Mouse (Mus musculus) hindbrain, embryonic 14.5 days (tissue): Measurements from ENCODE around the gene Cyp4f14. TPM values are rescaled to one million over a fixed set of nuclear protein-coding genes. Genes with fewer than 3 reads are reported as not detected.
A peak's percentile ranks its signal among the peaks of the same experiment; 100 is the strongest.

Source experiments
- ATAC-seq: fragments of 200-750 bp; cut with Nextera tagmentation; 2 replicates; pipeline ENCODE4 v1.8.0; 2017; ENCODE audit warnings: moderate number of reproducible peaks, mild to moderate bottlenecking, moderate TSS enrichment, moderate library complexity; ENCODE audit not compliant: low FRiP score
- DNase-seq: peaks from one replicate; pipeline ENCODE4 v3.0.0-alpha.2; 2015; ENCODE audit warnings: low spot score
- H3K27ac ChIP-seq: fragments of 300-500 bp; sonication (generic); 2 replicates; pipeline ENCODE4 v1.5.1; 2014; ENCODE audit warnings: mild to moderate bottlenecking, moderate library complexity
- H3K27me3 ChIP-seq: fragments of 300-500 bp; sonication (generic); 2 replicates; pipeline ENCODE4 v1.6.1; 2014; ENCODE audit warnings: mild to moderate bottlenecking, low read length, mixed read lengths; ENCODE audit not compliant: control insufficient read depth, insufficient read depth
- H3K36me3 ChIP-seq: fragments of 300-500 bp; sonication (generic); replicated peaks from 2 replicates; pipeline ENCODE4 v1.6.1; 2014; ENCODE audit not compliant: control insufficient read depth, insufficient read depth
- H3K4me1 ChIP-seq: fragments of 300-500 bp; sonication (generic); replicated peaks from 2 replicates; pipeline ENCODE4 v1.6.1; 2014; ENCODE audit warnings: antibody characterized with exemption, low read length, mixed read lengths; ENCODE audit not compliant: control insufficient read depth, insufficient read depth
- H3K4me2 ChIP-seq: fragments of 300-500 bp; sonication (generic); replicated peaks from 2 replicates; pipeline ENCODE4 v1.6.1; 2014; ENCODE audit warnings: mild to moderate bottlenecking, moderate library complexity
- H3K4me3 ChIP-seq: fragments of 300-500 bp; sonication (generic); replicated peaks from 2 replicates; pipeline ENCODE4 v1.5.1; 2014; ENCODE audit warnings: mild to moderate bottlenecking, low read length
- H3K9ac ChIP-seq: fragments of 300-500 bp; sonication (generic); 2 replicates; pipeline ENCODE4 v1.6.1; 2014
- H3K9me3 ChIP-seq: fragments of 300-500 bp; sonication (generic); 2 replicates; pipeline ENCODE4 v1.6.1; 2016; ENCODE audit warnings: low read length; ENCODE audit not compliant: control insufficient read depth
- WGBS: fragments of 180-500 bp; shearing (Covaris S2); extraction: QIAGEN DNeasy Blood & Tissue Kit; methylation state at CpG from one replicate; pipeline ENCODE4 v1.1.7; 2014; 5-methylcytosine and 5-hydroxymethylcytosine counted together
- polyA plus RNA-seq: library from polyadenylated mRNA; unstranded; fragments of >200 nt; fragmentation: Nextera tagmentation; extraction: Ambion mirVana; gene quantifications from 2 replicates; pipeline ENCODE4 v1.2.1, GENCODE M21; 2014

Cyp4f14 gene
- polyA plus RNA-seq, 1 experiment from 2014 or later: not detected

DNA sequence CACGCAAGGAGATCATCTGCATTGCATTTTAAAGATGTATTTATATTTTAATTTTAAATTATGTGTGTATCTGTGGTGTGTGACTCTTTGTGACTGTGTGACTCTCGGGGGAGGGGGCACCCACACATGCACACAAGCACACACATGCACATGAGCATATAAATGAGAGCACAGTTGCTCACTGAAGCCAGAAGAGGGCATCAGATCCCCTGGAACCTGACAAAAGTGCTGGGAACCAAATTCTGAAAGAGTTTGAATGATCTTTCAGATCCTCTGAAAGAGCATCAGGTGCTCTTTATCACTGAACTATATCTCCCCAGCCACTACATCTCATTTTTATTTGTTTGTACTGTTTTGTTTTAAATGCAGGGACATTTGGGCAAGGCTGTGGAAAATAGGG is 12.7 kb downstream of the Cyp4f14 start:
- no peak overlapping the region for H3K9ac ChIP-seq
- H3K9me3 ChIP-seq: no peaks in the 10 kb centered on the region
- WGBS: 75% methylated on average over 2 of the region's 2 CpGs
- H3K4me1 ChIP-seq: no peaks in the 10 kb centered on the region
- H3K4me2 ChIP-seq: no peak overlapping the region
- peaks cover 3% of the 10 kb centered on the region; the same call in 1 of the 2 replicates for H3K27me3 ChIP-seq
- DNase-seq: peak; percentile 29
- no peak overlapping the region for H3K4me3 ChIP-seq
- ATAC-seq: no peak
- no peaks in the 10 kb centered on the region for H3K36me3 ChIP-seq
- no peak overlapping the region for H3K27ac ChIP-seq

- no peak overlapping the region for H3K27ac ChIP-seq
- H3K4me3 ChIP-seq: no peak overlapping the region
- ATAC-seq (no peak), DNase-seq (no peak)
- peaks cover under 1% of the 10 kb centered on the region; the same call in 1 of the 2 replicates for H3K27me3 ChIP-seq
- no peaks in the 10 kb centered on the region for H3K36me3 ChIP-seq
- 73% methylated on average over 1 of the region's 1 CpGs for WGBS
- H3K9me3 ChIP-seq: no peaks in the 10 kb centered on the region
- no peaks in the 10 kb centered on the region for H3K4me1 ChIP-seq
- H3K4me2 ChIP-seq: no peak overlapping the region
- no peak overlapping the region for H3K9ac ChIP-seq
Observed at GRCm38 (mm10) chr17:32901751-32902525, 15.2 kb downstream of the Cyp4f14 start.

- no peaks in the 10 kb centered on the region for H3K9me3 ChIP-seq
- H3K4me1 ChIP-seq: peaks cover 5% of the 10 kb centered on the region; the same call in 1 of the 2 replicates
- 94% methylated on average over 4 of the region's 4 CpGs for WGBS
- H3K4me3 ChIP-seq: no peak overlapping the region
- H3K9ac ChIP-seq: no peak overlapping the region
- H3K36me3 ChIP-seq: no peaks in the 10 kb centered on the region
- H3K27me3 ChIP-seq: no peaks in the 10 kb centered on the region
- no peak for DNase-seq
- H3K27ac ChIP-seq: no peak overlapping the region
- no peak overlapping the region for H3K4me2 ChIP-seq
- ATAC-seq: no peak
Observed at GRCm38 (mm10) chr17:32895421-32895820, 21.7 kb downstream of the Cyp4f14 start.

DNA sequence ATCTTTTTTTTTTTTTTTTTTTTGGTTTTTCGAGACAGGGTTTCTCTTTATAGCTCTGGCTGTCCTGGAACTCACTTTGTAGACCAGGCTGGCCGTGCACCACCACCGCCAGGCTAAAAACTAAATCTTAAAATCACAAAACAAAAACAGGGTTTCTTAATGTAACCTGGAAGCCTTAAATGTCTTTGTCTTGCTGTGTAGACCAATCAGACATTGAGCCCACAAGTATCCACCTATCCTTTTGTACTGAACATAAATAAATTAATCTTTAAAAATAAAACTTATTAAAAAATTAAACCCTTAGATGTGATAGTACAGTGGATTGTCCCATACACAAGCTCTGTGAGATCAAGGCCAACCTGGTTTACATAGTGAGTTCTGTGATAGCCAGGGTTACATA is 23.2 kb downstream of the Cyp4f14 start:
- no peaks in the 10 kb centered on the region for H3K9me3 ChIP-seq
- H3K36me3 ChIP-seq: no peaks in the 10 kb centered on the region
- no peaks in the 10 kb centered on the region for H3K27me3 ChIP-seq
- 85% methylated on average over 3 of the region's 3 CpGs for WGBS
- no peak for ATAC-seq
- H3K4me1 ChIP-seq: peaks cover 11% of the 10 kb centered on the region; the same call in 1 of the 2 replicates
- no peak for DNase-seq
- no peak overlapping the region for H3K27ac ChIP-seq
- H3K4me3 ChIP-seq: no peak overlapping the region
- H3K9ac ChIP-seq: no peak overlapping the region
- H3K4me2 ChIP-seq: no peak overlapping the region

- Histone ChIP-seq H3K4me2 (peak within 1 kb of the TSS; percentile 73), H3K4me3 (peak within 1 kb of the TSS; percentile 66), H3K4me1 (peaks cover 11% of the 10 kb centered on the region; the same call in 1 of the 2 replicates), H3K9ac (peak within 1 kb of the TSS; percentile 72), H3K36me3 (no peaks in the 10 kb centered on the region), H3K27ac (peak within 1 kb of the TSS; percentile 83), H3K27me3 (no peaks in the 10 kb centered on the region), H3K9me3 (no peaks in the 10 kb centered on the region)
- peak; percentile 96 for DNase-seq
- WGBS: 12% methylated on average over 33 of the region's 33 CpGs
- ATAC-seq: peak; percentile 99
Observed at GRCm38 (mm10) chr17:32891239-32892180, 25.6 kb downstream of the Cyp4f14 start, which contains the start of gene Zfp870. Zfp870 (minus strand) TSS chr17:32891642.

DNA sequence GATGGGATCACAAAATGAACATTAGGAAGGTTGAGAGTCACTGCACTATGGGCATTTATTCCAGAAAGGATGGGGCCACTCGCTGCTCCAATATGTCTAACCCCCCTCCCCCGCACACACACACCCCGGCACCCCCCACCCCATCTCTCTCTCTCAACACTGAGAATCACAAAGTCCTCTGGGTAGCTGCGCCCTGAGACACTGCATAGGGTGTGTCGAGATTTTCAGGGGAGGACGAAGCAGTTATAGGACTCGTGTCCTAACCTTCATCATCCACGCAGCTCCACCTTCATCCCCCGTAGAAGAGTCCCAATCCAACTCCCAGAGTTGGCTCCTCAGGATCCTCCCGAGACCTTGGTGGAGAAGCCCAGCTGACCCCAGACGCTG is 26.3 kb downstream of the Cyp4f14 start:
- 0 out of 2 replicates have a peak, but pooled peaks have one; percentile 28 for ATAC-seq
- 2% methylated on average over 11 of the region's 11 CpGs for WGBS
- Histone ChIP-seq H3K4me1 (peaks cover 11% of the 10 kb centered on the region; the same call in 1 of the 2 replicates), H3K27ac (peak overlapping the region; percentile 83), H3K27me3 (no peaks in the 10 kb centered on the region), H3K36me3 (no peaks in the 10 kb centered on the region), H3K9ac (peak overlapping the region; percentile 72), H3K9me3 (no peaks in the 10 kb centered on the region), H3K4me3 (peak overlapping the region; percentile 66), H3K4me2 (peak overlapping the region; percentile 73)
- DNase-seq: no peak

DNA sequence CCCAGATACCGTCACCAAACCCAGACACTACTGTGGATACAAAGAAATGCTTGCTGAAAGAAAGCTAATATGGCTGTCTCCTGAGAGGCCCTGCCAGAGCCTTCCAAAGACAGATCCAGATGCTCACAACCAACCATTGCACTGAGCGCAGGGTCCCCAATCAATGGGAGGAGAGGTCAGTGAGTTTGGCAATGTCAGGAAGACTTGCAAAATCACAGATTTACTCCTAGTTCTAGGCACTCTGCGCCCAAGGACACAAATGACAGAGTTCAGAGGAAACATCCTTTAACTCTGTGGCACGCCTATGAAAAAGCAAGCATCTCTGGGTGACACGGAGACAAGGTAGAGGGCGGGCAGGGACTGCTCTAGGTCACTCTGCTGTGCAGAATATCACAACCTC is 27.5 kb downstream of the Cyp4f14 start:
- DNase-seq: no peak
- H3K4me2 ChIP-seq: no peak overlapping the region; the same call in 1 of the 2 replicates
- 91% methylated on average over 6 of the region's 6 CpGs for WGBS

DNA sequence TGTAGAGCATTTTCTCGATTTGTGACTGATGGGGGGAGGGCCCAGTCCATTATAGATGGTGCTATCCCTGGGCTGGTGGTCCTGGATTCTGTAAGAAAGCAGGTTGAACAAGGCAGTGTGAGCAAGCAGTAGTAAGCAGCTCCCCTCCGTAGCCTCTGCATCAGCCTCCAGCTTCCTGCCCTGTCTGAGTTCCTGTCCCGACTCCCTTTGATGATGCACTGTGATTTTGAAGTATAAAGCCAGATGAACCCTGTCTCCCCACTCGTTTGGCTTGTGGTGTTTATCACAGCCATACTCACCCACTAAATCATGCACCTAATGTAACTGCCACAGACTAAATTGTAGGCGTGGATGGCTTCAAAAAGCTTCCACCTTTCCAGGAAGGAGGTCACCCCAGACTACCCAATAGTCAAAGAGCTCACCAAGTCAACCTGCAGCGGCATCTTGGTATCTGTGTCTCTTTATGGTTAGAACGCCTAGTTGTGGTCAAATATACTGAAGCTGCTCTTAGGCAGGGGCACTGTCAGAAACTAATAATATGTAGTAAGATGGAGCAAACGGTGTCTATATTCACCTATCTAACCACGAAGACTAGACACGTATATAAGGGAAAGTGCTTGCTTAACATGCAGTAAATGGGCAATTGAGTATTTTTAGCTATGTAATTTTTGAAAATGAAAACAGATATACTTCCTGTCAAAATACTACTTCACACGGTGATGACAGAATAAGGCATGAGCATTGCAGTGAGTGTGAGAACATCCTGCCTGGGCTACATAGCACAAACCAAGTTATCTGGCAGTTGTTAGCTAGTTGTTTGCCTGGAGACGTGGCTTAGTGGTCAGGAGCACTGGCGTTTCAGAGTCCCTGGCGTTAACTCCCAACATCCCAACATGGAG is 36.6 kb downstream of the Cyp4f14 start:
- 0 out of 2 replicates have a peak, but pooled peaks cover 5% of the 10 kb centered on the region for H3K27me3 ChIP-seq

More for the DNA sequence above, 27.5 kb downstream of the Cyp4f14 start:
- Histone ChIP-seq H3K36me3 (peaks cover 11% of the 10 kb centered on the region), H3K9ac (no peak overlapping the region), H3K27ac (no peak overlapping the region), H3K4me3 (no peak overlapping the region), H3K4me1 (peaks cover 11% of the 10 kb centered on the region; the same call in 1 of the 2 replicates), H3K27me3 (no peaks in the 10 kb centered on the region), H3K9me3 (no peaks in the 10 kb centered on the region)
- no peak for ATAC-seq

More for the DNA sequence above, 36.6 kb downstream of the Cyp4f14 start:
- Histone ChIP-seq H3K27ac (no peak overlapping the region), H3K9me3 (no peaks in the 10 kb centered on the region), H3K36me3 (peaks cover 67% of the 10 kb centered on the region), H3K9ac (no peak overlapping the region), H3K4me3 (no peak overlapping the region), H3K4me2 (no peak overlapping the region), H3K4me1 (no peaks in the 10 kb centered on the region)
- ATAC-seq: no peak
- DNase-seq: no peak
- WGBS: 94% methylated on average over 14 of the region's 14 CpGs
